Mouse (Mus musculus): ENCODE results near the gene Spata31d1b.
"Not testable (repeated sequence)": the region's sequence is repeated elsewhere in the genome, so short reads cannot be mapped to it uniquely, and the experiment has no call there.

Spata31d1b gene

GRCm38 (mm10) chr13:59711984-59712383, at the start of gene Spata31d1b:
Gene Spata31d1b (plus strand): TSS chr13:59712284.
- in situ Hi-C loops (cut with MboI; ENCODE audit: unreplicated experiment in 2 of 2) = not testable (repeated sequence)

DNA sequence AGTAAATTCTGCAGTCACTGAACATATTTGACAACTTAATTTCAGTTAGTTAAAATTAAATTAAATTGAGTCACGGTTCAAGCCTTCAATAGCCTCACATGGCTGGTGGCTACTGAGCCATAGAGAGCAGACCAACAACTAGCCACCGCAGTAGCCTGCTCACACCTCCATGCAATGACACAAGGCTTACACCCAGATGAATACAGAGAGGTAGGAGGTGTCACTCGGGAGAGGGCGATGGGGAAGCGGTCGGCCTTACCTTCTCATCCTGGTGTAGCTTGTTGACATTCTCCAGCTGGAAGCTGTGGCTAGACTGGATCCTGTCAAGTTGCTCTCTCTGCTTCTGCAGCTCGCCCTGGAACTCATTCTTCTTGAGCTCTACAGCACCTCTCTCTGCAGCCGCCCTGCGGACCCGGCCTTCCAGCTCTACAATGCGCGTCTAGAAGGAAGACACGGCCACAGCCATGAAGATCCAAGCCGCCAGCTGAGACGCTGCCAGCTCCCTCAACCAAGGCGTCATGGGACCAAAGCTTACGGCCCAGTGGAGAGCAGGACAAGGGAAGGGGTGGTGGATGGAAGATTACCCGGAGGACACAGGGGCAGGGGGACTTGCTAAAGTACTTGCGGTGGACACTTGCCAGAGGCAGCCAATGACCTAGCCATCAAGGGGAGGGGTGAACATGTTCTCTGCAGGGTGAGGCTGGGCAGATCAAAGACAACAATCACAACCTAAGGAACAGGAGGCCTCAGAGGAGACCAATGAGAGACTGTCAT, 48.0 kb upstream of the Spata31d1b start:
- in situ Hi-C loops (cut with MboI; ENCODE audit: unreplicated experiment in 2 of 2) = no loop called here

DNA sequence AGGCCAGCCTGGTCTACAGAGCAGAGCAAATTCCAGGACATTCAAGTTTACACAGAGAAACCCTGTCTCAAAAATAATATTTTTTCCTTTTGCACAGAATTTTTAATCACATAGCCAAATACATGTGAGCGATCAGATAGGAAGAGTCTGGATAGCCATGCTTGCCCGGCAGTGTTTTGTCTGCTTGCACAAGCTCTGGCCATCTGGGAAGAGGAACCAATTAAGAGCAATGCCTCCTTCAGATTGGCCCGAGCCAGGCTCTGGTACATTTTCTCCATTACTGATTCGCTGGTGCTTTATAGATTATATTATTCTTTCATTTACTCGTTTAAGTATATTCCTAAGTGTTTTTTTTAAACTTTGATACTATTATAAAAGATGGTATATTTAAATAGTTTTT, 44.3 kb upstream of the Spata31d1b start:
- in situ Hi-C loops (cut with MboI; ENCODE audit: unreplicated experiment in 2 of 2) = no loop called here

DNA sequence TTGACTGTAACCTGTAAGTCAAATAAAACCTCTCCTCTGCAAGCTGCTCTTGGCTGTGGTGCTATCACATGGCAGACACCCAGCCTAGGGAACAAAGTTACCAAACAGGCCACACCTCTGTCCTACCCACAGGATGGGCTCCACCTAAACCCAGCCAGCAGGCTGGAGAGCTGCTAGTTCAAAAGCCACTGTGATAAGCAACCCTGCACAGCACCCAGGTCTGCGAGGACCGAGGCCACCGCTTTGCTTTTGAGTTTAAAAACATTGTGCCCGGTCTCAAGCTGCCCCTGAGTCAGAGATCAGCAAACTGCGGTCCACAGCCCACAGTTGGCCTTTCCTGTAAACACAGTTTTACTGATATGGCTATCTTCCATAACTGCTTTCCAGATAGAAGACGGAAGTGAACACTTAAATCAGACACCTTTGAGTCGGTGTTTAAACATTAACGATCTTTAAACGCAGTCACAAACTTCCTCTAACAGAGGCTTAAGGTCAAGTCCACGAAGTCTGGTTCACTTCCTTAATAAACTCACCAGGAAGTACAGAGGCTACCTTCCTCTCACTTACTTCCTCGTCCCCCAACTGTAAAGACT, 43.5 kb upstream of the Spata31d1b start:
- in situ Hi-C loops (cut with MboI; ENCODE audit: unreplicated experiment in 2 of 2) = no loop called here

GRCm38 (mm10) chr13:59669946-59670345, 42.1 kb upstream of the Spata31d1b start:
- in situ Hi-C loops (cut with MboI; ENCODE audit: unreplicated experiment in 2 of 2) = no loop called here

GRCm38 (mm10) chr13:59671521-59671920, 40.6 kb upstream of the Spata31d1b start:
- in situ Hi-C loops (cut with MboI; ENCODE audit: unreplicated experiment in 2 of 2) = no loop called here

- in situ Hi-C loops (cut with MboI; ENCODE audit: unreplicated experiment in 2 of 2) = no loop called here
Measured at GRCm38 (mm10) chr13:59672248-59672647, 39.8 kb upstream of the Spata31d1b start.

DNA sequence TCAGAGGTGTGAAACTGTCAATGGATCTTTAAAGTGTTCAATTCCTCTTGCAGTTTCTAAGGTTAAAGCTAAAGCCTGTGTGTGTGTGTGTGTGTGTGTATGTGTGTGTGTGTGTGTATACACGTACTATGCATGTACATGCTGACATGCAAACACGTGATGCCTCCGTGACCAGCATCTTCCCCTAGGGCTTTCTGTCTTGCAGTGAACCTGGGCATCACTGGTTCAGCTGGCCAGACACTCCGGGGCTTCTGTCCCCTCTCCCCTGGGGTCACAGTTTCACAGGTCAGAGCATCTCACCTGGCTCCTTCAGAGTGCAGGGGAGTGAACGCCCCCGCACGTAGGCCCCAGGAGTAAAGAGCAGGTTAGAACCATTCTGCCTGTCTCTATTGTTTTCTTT, 38.5 kb upstream of the Spata31d1b start:
- in situ Hi-C loops (cut with MboI; ENCODE audit: unreplicated experiment in 2 of 2) = no loop called here

DNA sequence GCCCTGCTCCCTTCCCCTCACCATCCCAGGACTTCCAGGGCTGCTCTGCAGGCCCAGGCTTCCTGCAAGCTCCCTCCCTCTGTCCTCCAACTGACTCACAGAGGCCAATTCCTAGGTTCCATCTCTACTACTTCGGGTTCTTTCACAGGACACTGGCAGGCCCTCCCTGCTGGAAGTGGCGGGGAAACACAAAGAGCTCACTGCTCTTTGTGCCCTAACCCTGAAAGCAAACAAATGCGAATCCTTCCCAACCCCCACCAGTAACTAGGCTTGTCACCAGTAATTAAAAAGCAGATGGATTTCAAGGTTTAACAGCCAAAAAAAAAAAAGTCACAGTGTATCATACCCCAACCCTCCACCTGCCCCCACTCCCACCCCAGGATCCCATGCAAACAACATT, 37.9 kb upstream of the Spata31d1b start:
- in situ Hi-C loops (cut with MboI; ENCODE audit: unreplicated experiment in 2 of 2) = no loop called here

- in situ Hi-C loops (cut with MboI; ENCODE audit: unreplicated experiment in 2 of 2) = no loop called here
Measured at GRCm38 (mm10) chr13:59674761-59675150, 37.3 kb upstream of the Spata31d1b start.

DNA sequence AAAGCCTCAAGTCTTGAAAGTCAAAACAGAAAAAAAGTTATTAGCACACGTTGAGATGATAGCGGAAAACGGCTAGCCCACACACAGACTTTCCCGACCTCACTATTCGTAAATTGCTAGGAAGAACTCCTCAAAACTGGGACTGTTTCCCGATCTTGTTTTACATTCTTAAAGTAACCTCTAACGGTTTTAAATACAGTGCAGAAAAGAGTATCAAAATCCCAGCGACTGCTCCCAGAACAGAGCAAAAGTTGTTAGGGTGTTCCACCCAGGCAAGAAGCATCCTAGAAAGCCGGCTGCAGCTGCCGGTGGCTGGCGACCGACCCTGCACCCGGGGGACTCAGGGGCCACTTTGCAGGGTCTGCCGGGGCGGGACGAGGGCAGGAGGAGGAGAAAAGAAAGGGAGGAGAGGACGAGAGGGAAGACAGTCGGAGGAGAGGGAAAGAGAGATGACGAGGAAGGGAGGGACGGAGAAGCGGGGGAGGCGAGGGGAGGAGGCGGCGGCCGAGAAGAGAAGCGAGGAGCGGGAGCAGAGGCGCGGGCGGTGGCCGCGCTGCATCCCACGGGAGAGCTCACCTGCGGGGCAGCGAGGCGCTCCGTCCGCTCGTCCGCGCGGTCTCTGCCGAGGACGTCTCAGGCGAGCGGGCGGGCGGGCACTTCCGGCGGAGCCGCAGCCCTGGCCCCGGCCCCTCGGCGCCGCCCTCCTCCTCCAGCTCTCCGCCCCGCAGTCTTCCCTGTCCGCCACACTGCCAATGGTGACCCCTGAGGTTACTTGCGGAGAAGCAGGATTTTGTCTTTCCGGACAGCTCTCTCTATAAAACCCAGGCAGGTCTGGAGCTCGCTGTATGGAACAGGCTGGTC, 36.7 kb upstream of the Spata31d1b start, which contains the start of gene Golm1:
Golm1 (minus strand) TSS at position 661 of the 861 bp plus-strand sequence.
- in situ Hi-C loops (cut with MboI; ENCODE audit: unreplicated experiment in 2 of 2) = no loop called here

DNA sequence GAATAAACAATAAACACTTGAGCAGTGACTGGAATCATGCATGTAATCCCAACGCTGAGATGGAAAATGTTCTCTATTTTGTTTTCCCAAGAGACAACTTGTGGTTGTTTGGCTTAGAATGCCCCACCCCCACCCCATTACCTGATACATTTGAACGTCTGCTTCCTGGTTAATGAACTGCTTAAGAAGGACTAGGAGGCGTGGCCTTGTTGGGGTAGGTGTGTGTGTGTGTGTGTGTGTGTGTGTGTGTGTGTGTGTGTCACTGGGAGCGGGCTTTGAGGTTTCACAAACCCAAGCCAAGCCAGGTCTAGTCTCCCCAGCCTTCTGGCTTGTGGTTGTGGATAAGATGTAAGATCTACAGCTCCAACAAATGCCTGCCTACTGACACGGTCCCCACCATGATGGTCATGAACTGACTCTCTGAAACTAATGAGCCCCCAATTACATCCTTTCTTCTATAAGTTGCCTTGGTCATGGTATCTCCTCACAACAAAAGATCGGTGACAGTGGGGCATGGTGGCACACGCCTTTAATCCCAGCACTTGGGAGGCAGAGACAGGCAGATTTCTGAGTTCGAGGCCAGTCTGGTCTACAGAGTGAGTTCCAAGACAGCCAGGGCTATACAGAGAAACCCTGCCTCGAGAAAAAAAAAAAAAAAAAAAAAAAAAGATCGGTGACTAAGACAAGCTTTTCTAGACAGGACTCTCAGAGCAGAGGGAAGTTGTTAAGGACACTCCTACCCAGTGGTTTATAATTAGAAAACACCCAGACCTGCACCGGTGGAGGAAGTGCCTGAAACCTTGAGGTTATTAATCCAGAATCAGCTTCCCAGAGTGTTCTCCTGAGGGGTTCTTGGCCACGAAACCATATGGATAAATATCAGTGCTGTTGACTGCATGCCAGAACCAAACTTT, 35.5 kb upstream of the Spata31d1b start:
- in situ Hi-C loops (cut with MboI; ENCODE audit: unreplicated experiment in 2 of 2) = no loop called here

DNA sequence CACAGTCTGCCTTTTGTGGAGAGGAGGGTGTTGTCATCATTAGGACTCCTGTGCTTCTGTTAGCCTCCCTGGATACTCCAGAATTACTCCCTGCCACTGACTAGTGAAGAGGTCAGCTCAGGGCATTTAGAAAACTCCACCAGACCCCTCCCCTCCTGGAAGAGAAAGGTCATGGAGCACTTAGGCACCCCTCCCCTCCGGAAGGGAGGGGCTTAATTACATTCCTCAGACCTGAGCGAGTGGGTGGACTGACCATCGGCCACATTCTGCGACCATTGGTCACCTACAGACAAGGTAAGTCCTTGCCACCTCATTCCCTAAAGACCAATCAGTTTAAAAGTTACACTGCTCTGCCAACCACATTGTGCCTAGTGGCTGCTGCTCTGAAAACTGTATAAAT, 32.8 kb upstream of the Spata31d1b start:
- in situ Hi-C loops (cut with MboI; ENCODE audit: unreplicated experiment in 2 of 2) = no loop called here

DNA sequence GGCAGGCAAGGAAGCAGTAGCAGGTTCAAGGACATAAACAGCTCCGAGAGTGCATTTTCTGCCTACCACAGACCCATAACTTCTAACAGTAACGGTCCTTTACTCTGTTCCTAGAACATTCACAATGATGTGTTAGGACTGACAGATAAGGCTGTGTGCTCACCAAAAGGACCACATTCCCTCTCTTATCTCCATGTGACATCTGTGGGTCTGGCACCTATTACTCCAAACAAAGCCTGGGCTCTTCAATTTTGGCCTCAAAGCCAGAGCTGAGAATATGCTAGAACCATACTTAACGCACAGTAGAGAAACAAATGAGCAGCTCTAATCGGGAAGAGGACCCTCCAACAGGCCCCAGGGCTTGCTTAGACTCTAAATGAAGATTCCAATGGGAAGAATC, 32.2 kb upstream of the Spata31d1b start:
- in situ Hi-C loops (cut with MboI; ENCODE audit: unreplicated experiment in 2 of 2) = no loop called here

- in situ Hi-C loops (cut with MboI; ENCODE audit: unreplicated experiment in 2 of 2) = no loop called here
Measured at GRCm38 (mm10) chr13:59682629-59683028, 29.5 kb upstream of the Spata31d1b start.

DNA sequence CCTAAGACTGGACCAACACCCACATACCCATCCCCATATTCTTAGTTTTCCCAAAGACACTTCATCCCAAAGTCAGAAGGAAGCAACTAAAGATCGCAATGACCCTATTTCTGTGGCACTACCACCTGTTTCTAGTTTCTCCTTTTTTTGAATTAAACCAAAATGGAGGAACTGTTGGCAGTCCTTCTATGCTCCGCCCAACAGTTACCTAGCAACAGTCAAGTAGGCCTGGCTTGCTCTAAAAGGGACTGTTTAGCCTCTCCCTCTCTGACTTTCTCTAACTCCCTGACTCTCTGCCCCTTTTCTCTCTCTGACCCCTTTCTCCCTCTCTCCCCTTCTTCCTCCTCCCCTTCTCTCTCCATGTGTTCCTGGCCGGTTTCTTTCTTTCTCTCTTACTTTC, 26.8 kb upstream of the Spata31d1b start:
- in situ Hi-C loops (cut with MboI; ENCODE audit: unreplicated experiment in 2 of 2) = no loop called here

GRCm38 (mm10) chr13:59688338-59688770, 23.7 kb upstream of the Spata31d1b start:
- in situ Hi-C loops (cut with MboI; ENCODE audit: unreplicated experiment in 2 of 2) = no loop called here

DNA sequence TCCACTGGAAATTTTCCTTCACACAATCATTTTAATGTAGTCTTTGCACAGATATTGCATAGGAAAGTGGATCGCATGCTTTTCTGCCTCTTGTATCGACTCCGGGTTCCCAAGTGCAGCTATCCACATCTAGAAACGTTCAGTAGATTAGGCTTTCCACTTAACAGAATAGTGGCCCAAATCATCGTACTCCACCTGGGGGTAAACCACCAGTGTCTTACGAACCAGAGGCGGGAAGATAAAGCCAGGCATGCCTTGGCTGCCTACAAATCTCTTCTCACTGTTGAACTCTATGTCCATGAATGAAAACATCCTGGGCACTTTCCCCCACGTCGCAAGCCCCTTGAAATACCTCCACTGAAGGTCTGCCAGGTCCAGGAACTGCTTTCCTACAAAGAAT, 22.8 kb upstream of the Spata31d1b start:
- in situ Hi-C loops (cut with MboI; ENCODE audit: unreplicated experiment in 2 of 2) = no loop called here

GRCm38 (mm10) chr13:59689843-59690242, 22.2 kb upstream of the Spata31d1b start:
- in situ Hi-C loops (cut with MboI; ENCODE audit: unreplicated experiment in 2 of 2) = no loop called here

GRCm38 (mm10) chr13:59690576-59690975, 21.5 kb upstream of the Spata31d1b start:
- in situ Hi-C loops (cut with MboI; ENCODE audit: unreplicated experiment in 2 of 2) = no loop called here
